Mouse (Mus musculus) embryonic facial prominence, embryonic 13.5 days (tissue): Measurements from ENCODE around the gene Bglap2. TPM values are rescaled to one million over a fixed set of nuclear protein-coding genes. Genes with fewer than 3 reads are reported as not detected.
A peak's percentile ranks its signal among the peaks of the same experiment; 100 is the strongest.

Experiments
- ATAC-seq: fragments of 200-750 bp; cut with Nextera tagmentation; 2 replicates; pipeline ENCODE4 v1.8.0; 2017; ENCODE audit warnings: low read depth; ENCODE audit not compliant: insufficient number of reproducible peaks, insufficient read depth, low FRiP score, low TSS enrichment
- H3K27ac ChIP-seq: fragments of 300-500 bp; sonication (generic); 2 replicates; pipeline ENCODE4 v1.5.1; 2015; ENCODE audit warnings: moderate library complexity, mild to moderate bottlenecking, inconsistent platforms
- H3K27me3 ChIP-seq: fragments of 300-500 bp; sonication (generic); 2 replicates; pipeline ENCODE4 v1.6.1; 2015; ENCODE audit warnings: mild to moderate bottlenecking, inconsistent platforms
- H3K36me3 ChIP-seq: fragments of 300-500 bp; sonication (generic); 2 replicates; pipeline ENCODE4 v1.6.1; 2015; ENCODE audit warnings: mild to moderate bottlenecking, inconsistent platforms
- H3K4me1 ChIP-seq: fragments of 300-500 bp; sonication (generic); 2 replicates; pipeline ENCODE4 v1.6.1; 2015; ENCODE audit warnings: inconsistent platforms
- H3K4me2 ChIP-seq: fragments of 300-500 bp; sonication (generic); 2 replicates; pipeline ENCODE4 v1.6.1; 2015; ENCODE audit warnings: moderate library complexity, mild to moderate bottlenecking, inconsistent platforms
- H3K4me3 ChIP-seq: fragments of 300-500 bp; sonication (generic); 2 replicates; pipeline ENCODE4 v1.5.1; 2015; ENCODE audit warnings: mild to moderate bottlenecking, inconsistent platforms
- H3K9ac ChIP-seq: fragments of 300-500 bp; sonication (generic); 2 replicates; pipeline ENCODE4 v1.6.1; 2015; ENCODE audit warnings: mild to moderate bottlenecking, inconsistent platforms
- H3K9me3 ChIP-seq: fragments of 300-500 bp; sonication (generic); 2 replicates; pipeline ENCODE4 v1.6.1; 2016; ENCODE audit warnings: inconsistent platforms
- WGBS: fragments of 180-500 bp; shearing (Covaris S2); methylation state at CpG from one replicate; pipeline ENCODE4 v1.1.7; 2015; ENCODE audit warnings: mixed read lengths; 5-methylcytosine and 5-hydroxymethylcytosine counted together
- polyA plus RNA-seq: library from polyadenylated mRNA; unstranded; fragments of >200 nt; fragmentation: Nextera tagmentation; extraction: Ambion mirVana; gene quantifications from 2 replicates; pipeline ENCODE4 v1.2.1, GENCODE M21; 2015

Gene Bglap2
- polyA plus RNA-seq, 1 experiment from 2014 or later: 0.58 TPM

GRCm38 (mm10) chr3:88336058-88337013 is 42.2 kb downstream of the Bglap2 start, which contains the start of the genes Tmem79 and Smg5:
TSS of gene Tmem79 (minus strand) at chr3:88336148.
TSS of gene Smg5 (plus strand) at chr3:88336260.
- Histone ChIP-seq H3K27ac (peak within 1 kb of the TSS; percentile 96), H3K4me2 (peak within 1 kb of the TSS; percentile 78), H3K9me3 (no peaks in the 10 kb centered on the region), H3K36me3 (peaks cover 5% of the 10 kb centered on the region; the same call in 1 of the 2 replicates), H3K4me3 (peak within 1 kb of the TSS; percentile 76), H3K9ac (peak within 1 kb of the TSS; percentile 92), H3K27me3 (no peaks in the 10 kb centered on the region), H3K4me1 (peaks cover 26% of the 10 kb centered on the region)
- peak; percentile 90 for ATAC-seq
- 2% methylated on average over 62 of the region's 66 CpGs for WGBS

GRCm38 (mm10) chr3:88335436-88336053 is 43.0 kb downstream of the Bglap2 start:
- peak; percentile 40; the same call in 1 of the 2 replicates for ATAC-seq
- peaks cover under 1% of the 10 kb centered on the region; the same call in 1 of the 2 replicates for H3K36me3 ChIP-seq
- under 1% methylated on average over 27 of the region's 27 CpGs for WGBS
- peak overlapping the region; percentile 76 for H3K4me3 ChIP-seq
- H3K27ac ChIP-seq: peak overlapping the region; percentile 96
- no peaks in the 10 kb centered on the region for H3K9me3 ChIP-seq
- H3K27me3 ChIP-seq: no peaks in the 10 kb centered on the region
- peaks cover 26% of the 10 kb centered on the region for H3K4me1 ChIP-seq
- H3K4me2 ChIP-seq: peak overlapping the region; percentile 78
- peak overlapping the region; percentile 92 for H3K9ac ChIP-seq

- Histone ChIP-seq H3K9me3 (no peaks in the 10 kb centered on the region), H3K4me2 (peak overlapping the region; percentile 78), H3K27me3 (no peaks in the 10 kb centered on the region), H3K4me1 (peaks cover 26% of the 10 kb centered on the region), H3K36me3 (no peaks in the 10 kb centered on the region), H3K9ac (peak overlapping the region; percentile 92), H3K4me3 (peak overlapping the region; percentile 76), H3K27ac (peak overlapping the region; percentile 96)
- WGBS: 30% methylated on average over 3 of the region's 3 CpGs
- ATAC-seq: no peak
Observed at GRCm38 (mm10) chr3:88334902-88335435, 43.5 kb downstream of the Bglap2 start.

GRCm38 (mm10) chr3:88334029-88334658 is 44.4 kb downstream of the Bglap2 start:
- Histone ChIP-seq H3K27me3 (no peaks in the 10 kb centered on the region), H3K4me3 (peak overlapping the region; percentile 24), H3K9me3 (no peaks in the 10 kb centered on the region), H3K4me1 (peaks cover 26% of the 10 kb centered on the region), H3K4me2 (peak overlapping the region; percentile 78), H3K36me3 (peaks cover 8% of the 10 kb centered on the region), H3K27ac (peak overlapping the region; percentile 96; the same call in 1 of the 2 replicates), H3K9ac (peak overlapping the region; percentile 92; the same call in 1 of the 2 replicates)
- ATAC-seq: no peak
- WGBS: 38% methylated on average over 12 of the region's 12 CpGs

GRCm38 (mm10) chr3:88331282-88331681 is 47.2 kb downstream of the Bglap2 start:
- Histone ChIP-seq H3K4me2 (no peak overlapping the region), H3K27ac (no peak overlapping the region), H3K9me3 (no peaks in the 10 kb centered on the region), H3K9ac (no peak overlapping the region), H3K4me3 (no peak overlapping the region), H3K36me3 (peaks cover 34% of the 10 kb centered on the region), H3K27me3 (no peaks in the 10 kb centered on the region), H3K4me1 (peaks cover 19% of the 10 kb centered on the region)
- 25% methylated on average over 2 of the region's 2 CpGs for WGBS
- no peak for ATAC-seq

GRCm38 (mm10) chr3:88328956-88329355 is 49.5 kb downstream of the Bglap2 start:
- no peak overlapping the region for H3K9ac ChIP-seq
- no peak overlapping the region for H3K27ac ChIP-seq
- no peak for ATAC-seq
- no peak overlapping the region for H3K4me2 ChIP-seq
- H3K9me3 ChIP-seq: no peaks in the 10 kb centered on the region
- H3K4me1 ChIP-seq: peaks cover 15% of the 10 kb centered on the region
- no peaks in the 10 kb centered on the region for H3K27me3 ChIP-seq
- H3K36me3 ChIP-seq: peaks cover 35% of the 10 kb centered on the region
- WGBS: 78% methylated on average over 5 of the region's 5 CpGs
- no peak overlapping the region for H3K4me3 ChIP-seq

Other genes starting within 250 kb of the Bglap2 start
- gene Mef2d, start 236.3 kb downstream of the Bglap2 start, polyA plus RNA-seq: 18.1 and 18.2 TPM in 2 replicates
- gene Rhbg, start 124.0 kb downstream of the Bglap2 start, polyA plus RNA-seq: 3.3 and 6.7 TPM in 2 replicates
- 0.55 and 3.5 TPM in 2 replicates for gene Gm38392, start 91.5 kb downstream of the Bglap2 start, polyA plus RNA-seq
- 15.0 and 16.1 TPM in 2 replicates for gene Tsacc, start 81.7 kb downstream of the Bglap2 start, polyA plus RNA-seq
- 517 and 559 TPM in 2 replicates for gene Cct3, start 81.6 kb downstream of the Bglap2 start, polyA plus RNA-seq
- gene Glmp, start 53.7 kb downstream of the Bglap2 start, polyA plus RNA-seq: 164 and 188 TPM in 2 replicates
- 9.1 and 10.4 TPM in 2 replicates for gene Tmem79, start 42.6 kb downstream of the Bglap2 start, polyA plus RNA-seq
- gene Smg5, start 42.4 kb downstream of the Bglap2 start, polyA plus RNA-seq: 55.0 and 58.3 TPM in 2 replicates
- gene Paqr6, start 14.1 kb downstream of the Bglap2 start, polyA plus RNA-seq: 4.2 and 4.9 TPM in 2 replicates
- 0.28 TPM in 1 of 2 replicates, not detected in the other for gene Bglap3, start 6.0 kb downstream of the Bglap2 start, polyA plus RNA-seq
- 0.91 TPM in 1 of 2 replicates, not detected in the other for gene Bglap, start 5.8 kb upstream of the Bglap2 start, polyA plus RNA-seq
- gene Pmf1, start 31.6 kb upstream of the Bglap2 start, polyA plus RNA-seq: 121 and 153 TPM in 2 replicates
- gene Slc25a44, start 46.4 kb upstream of the Bglap2 start, polyA plus RNA-seq: 16.5 and 16.7 TPM in 2 replicates
- 10.3 and 13.3 TPM in 2 replicates for gene Sema4a, start 82.5 kb upstream of the Bglap2 start, polyA plus RNA-seq
- gene Lmna, start 131.3 kb upstream of the Bglap2 start, polyA plus RNA-seq: 311 and 321 TPM in 2 replicates
- 32.2 and 33.4 TPM in 2 replicates for gene Mex3a, start 153.7 kb upstream of the Bglap2 start, polyA plus RNA-seq
- 18.6 and 19.5 TPM in 2 replicates for gene Rab25, start 169.6 kb upstream of the Bglap2 start, polyA plus RNA-seq
- 164 and 169 TPM in 2 replicates for gene Lamtor2, start 174.4 kb upstream of the Bglap2 start, polyA plus RNA-seq
- 43.0 and 44.6 TPM in 2 replicates for gene Ubqln4, start 175.1 kb upstream of the Bglap2 start, polyA plus RNA-seq
- 259 and 274 TPM in 2 replicates for gene Ssr2, start 197.2 kb upstream of the Bglap2 start, polyA plus RNA-seq
- gene Arhgef2, start 227.3 kb upstream of the Bglap2 start, polyA plus RNA-seq: 91.6 and 99.4 TPM in 2 replicates